Mouse (Mus musculus): ENCODE data around the gene Trit1.
A peak's percentile ranks its signal among the peaks of the same experiment; 100 is the strongest.

The Trit1 gene

DNA sequence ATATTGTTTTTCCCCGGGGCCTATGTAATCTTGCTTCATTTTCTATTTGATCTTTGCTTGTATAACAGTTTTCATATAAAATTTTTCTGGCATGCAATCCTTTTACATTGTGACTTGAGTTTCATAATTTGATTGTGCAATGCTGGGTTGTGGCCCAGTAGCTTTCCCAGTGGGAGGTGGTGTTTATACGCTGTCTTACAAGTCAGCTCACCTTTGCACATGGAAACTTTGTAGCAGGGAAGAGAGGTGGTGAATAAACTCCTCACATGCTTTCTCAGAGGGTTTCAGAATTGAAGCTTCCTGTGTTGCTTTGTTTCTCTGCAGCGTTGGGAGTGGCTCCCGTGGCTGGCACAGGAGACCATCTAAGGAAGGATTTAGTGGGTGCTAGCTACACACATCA lies 28.4 kb downstream of the Trit1 start:
- DNase-seq (ENCODE audit: low read depth in 1 of 2, low spot score in 2 of 2) = no peak

DNA sequence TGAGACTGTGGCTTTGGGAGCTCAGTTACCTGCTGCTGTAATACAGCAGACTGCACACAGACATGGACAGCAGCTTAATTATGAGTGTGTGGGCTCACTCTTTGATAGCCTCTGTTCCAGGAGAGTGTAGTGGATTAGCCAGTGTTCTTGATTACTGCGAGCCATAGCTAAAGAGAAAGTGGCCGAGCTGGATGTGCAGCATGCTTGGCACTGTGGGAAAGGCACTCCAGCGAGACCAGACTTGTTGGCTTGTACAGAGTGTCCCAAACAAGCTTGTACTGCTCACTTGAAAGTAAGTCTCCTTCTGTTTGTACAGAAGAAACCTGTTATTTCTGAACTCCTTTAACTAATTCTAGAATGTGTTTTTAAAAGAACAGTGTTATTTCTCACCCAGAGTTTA lies 29.9 kb downstream of the Trit1 start:
- no peak for DNase-seq (ENCODE audit: low read depth in 1 of 2, low spot score in 2 of 2)

DNA sequence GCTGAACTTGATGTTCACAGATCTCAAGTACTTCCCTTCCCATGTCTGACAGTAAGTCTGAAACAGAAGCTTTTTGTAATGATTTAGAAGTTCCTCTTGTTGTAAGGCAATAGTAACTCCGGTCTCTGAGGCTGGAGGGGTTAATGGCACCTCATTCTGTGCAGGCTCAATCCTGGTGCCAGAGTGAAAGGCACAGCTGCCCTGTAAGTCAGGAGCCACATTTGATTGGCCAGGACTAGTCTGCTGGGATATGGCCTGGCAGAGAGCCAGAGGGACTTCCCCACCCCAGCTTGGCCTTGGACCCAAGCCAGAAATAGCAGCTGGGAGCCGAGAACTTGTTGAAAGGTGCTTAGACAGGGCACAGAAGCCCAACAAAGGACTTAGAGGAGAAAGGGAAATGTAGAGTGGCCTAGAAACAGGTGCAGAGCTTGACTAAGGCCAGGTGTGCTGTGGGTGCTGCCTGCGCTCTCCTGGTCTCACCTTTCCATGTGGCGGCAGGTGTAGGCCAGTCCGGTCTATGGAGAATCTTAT lies 34.3 kb downstream of the Trit1 start:
- DNase-seq (ENCODE audit: low read depth in 1 of 2, low spot score in 2 of 2) = peak; percentile 21 to 55

DNA sequence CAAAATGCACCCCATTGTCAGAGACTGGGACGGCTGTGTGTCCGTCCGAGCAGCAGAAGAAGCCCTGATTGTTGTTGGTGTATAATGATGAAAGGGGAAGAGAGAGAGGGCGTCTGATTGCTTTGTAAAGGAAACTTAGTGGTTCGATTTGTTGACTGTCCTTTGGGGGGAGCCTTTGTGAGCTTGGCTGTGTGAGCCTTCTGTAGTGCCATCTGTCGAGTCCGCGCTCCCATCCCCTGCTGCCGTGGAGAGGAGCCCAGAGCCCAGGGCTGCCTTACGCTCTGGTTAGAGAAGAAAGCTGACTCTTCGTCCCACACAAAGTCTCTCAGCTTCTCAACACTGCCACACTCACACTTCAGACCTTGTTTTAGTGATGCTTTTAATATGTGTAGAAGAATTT lies 36.8 kb downstream of the Trit1 start:
- no peak for DNase-seq (ENCODE audit: low read depth in 1 of 2, low spot score in 2 of 2)

DNA sequence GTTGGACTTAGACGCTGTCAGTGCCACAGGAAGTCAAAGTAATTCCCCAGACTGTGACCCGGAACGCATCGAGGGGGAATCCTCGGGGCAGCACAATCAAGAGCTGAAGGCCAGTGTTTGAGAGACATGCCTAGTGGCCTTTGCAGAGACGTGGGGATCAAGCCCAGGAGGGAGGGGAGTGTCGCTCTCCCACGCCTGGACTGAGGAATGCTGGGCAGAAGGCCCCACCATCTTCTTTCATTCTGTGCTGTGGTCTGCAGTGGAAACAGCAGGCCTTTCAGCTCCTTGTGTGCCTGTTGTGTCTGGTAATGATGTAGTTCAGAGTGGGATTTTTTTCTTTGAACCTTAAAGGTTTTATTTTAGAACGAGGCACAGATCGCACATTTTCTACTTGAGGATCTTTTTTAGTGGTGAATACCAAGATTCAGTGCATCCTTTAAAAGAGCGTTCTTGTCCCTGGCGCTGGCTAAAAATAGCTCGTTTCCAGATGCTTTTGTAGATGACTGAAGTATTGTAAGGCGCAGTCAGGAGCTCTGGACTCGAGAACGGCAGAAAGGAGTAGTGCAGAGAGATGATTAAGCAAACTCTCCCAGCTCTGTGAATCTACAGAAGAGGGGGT lies 37.9 kb downstream of the Trit1 start:
- DNase-seq (ENCODE audit: low read depth in 1 of 2, low spot score in 2 of 2) = no peak

DNA sequence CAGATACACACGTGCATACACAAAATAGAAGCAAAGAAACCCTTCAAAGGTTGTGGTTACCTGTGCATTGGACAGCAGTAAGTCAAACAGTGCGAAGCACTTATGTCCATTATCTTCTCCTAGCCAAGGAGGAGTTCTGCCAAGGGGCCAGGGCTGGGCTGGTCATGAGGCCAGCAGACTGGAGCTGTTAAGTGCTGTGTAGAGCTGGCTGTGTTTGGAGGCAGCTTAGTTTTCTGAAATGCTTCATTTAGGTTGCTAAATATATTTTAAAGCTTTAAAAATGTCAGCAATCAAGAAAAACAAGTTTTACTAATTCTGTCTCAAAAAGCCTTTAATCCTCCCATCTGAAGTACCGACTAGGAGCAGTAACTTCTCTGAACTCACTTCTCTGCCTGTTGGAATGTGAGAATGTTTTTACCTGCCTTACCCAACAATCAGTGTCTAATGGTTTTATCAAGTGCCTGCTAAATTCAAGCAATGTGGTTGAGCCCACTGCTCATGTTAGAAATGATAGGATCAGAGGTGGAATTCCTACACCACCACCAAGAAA lies 40.2 kb downstream of the Trit1 start:
- DNase-seq (ENCODE audit: low read depth in 1 of 2, low spot score in 2 of 2) = no peak

DNA sequence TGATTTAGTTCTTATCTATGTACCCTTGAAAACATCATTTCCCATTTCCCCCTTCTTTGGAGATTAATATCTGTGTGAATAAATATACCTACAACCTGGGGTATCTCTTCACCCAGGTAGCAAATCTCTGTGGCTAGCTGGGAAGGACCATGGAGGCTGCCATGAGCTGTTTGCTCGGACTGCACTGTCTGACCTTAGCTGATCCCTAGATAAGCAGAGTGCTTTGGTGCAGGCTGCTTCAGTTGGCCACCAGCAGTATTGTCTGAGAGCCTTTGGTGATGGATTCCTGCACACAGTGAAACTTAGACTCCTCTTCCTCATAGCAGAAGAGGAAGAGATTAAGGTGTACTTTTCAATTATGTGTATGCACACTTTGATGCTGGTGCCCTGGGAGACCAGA lies 41.6 kb downstream of the Trit1 start:
- no peak for DNase-seq (ENCODE audit: low read depth in 1 of 2, low spot score in 2 of 2)

DNA sequence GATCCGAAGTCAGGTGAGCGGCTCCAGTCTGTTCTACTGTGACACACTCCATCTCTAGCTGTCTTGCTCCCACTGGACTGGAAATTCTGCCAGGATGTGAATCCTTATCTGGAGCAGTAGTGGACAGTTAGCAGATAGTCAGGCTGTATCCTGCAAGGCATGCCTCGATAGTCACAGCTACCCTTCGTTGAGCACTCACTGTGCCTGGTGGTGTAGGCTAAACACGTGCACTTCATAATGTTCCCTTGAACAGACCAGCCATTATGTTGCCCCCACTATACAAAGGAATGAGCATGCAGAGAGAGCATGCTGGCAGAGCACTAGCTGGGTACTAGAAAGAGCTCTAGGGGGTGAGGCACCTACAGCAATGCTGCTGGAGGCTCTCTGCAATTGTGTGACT lies 45.3 kb downstream of the Trit1 start:
- no peak for DNase-seq (ENCODE audit: low read depth in 1 of 2, low spot score in 2 of 2)

DNA sequence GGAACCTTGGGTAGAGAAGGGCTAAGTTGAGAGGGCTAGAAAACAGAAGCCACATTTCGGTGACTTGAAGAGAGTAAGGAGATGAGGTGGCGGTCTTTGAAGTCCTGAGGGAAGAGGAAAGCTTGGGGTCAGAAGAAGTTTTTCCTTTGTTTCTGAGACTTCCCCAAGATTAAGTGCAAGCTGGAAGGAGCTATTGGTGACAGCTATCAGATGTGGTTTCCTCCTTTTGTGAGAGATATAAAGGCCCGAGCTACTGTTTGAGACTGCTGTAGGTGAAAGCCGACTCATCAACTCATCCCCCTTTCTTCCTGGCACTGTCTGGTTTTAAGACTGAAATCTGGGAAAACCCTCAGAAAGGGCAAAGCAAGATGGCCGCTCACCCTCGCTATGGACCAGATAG lies 52.2 kb downstream of the Trit1 start:
- DNase-seq (ENCODE audit: low read depth in 1 of 2, low spot score in 2 of 2) = no peak

DNA sequence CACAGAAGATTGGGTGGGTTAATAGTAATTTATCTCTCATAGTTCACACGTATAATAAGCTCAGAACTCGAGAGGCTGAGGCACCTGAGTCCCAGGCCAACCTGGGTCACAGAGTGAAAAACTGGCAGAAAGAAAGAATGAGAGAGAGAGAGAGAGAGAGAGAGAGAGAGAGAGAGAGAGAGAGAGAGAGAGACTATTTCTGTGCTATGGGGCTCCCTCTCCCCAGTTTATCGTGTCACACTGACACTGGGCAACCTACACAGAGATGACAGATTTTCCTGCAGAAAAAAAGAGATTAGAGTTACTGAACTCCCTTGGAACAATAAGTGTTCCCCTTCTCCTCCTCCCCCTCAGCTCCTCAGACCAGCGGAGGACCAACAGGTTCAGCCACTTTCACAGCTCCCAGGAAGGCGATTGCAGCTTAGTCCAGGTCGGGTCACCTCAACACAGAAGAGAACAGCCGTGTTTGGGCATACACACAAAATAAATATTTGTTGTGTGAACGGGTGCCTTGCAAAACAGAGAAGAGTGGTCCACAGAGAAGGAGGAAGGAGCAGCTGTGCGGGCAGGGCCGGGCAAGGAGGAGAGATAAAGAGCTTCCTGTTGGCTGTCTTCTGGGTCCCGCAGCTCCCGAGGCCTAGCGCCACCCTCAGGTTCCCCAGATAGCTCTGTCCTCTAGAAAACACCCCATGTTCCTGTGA lies 55.0 kb downstream of the Trit1 start:
- DNase-seq (ENCODE audit: low read depth in 1 of 2, low spot score in 2 of 2) = peak in 1 of 2 experiments; percentile 11

DNA sequence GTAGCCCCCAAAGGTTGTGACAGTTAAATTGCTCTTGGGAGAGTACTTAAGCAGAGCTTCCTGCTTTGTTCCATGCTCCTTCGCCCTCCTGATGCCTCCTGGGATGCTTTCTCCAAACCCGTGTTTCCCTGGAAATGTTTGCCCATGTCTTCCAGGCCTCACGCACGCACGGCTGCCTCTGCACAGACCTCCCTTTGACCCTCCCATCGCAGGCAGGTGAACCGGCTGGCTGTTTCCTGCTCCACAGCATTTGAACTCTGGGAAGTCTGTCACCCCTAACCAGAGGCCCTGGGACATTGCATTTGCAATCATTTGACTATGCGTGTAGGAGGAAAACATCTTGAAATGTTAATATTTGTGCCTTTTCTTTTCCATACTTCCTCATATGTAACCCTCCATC lies 60.5 kb downstream of the Trit1 start:
- no peak for DNase-seq (ENCODE audit: low read depth in 1 of 2, low spot score in 2 of 2)

DNA sequence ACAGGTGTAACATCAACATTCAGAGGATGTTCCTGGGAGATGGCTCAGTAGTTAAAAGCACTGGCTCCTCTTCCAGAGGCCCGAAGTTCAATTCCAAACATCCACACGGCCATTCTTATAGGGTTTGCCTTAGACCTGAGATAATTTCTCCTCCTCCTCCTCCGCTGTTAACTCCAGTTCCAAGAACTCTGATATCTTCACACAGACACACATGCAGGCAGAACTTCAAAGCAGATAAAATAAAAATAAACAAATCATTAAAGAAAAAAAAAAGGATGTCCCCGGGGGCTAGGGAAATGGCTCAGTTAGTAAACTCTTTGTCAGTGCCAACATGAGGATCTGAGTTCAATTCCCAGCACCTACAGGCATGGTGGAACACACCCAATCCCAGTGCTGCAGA lies 61.8 kb downstream of the Trit1 start:
- no peak for DNase-seq (ENCODE audit: low read depth in 1 of 2, low spot score in 2 of 2)

DNA sequence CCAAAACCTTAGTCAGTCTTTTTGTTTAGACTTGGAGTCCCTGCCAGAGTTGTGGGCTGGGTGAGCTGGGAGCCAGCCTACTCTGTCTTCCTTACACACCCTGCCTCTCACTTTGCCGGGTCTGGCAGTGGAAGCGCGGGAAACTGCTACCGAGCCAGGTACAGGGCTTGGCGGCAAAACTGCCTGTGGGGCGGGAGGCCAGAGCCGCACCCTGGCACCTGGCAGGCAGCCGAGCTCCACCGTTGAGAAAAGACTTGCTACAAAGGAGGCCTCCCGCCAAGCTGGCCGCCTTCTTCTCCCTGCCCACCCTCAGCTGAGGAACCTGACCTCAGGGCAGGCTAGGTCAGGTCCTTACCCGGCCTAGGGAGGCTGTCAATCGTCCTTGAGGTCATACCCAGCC lies 64.4 kb downstream of the Trit1 start:
- no peak for DNase-seq (ENCODE audit: low read depth in 1 of 2, low spot score in 2 of 2)

DNA sequence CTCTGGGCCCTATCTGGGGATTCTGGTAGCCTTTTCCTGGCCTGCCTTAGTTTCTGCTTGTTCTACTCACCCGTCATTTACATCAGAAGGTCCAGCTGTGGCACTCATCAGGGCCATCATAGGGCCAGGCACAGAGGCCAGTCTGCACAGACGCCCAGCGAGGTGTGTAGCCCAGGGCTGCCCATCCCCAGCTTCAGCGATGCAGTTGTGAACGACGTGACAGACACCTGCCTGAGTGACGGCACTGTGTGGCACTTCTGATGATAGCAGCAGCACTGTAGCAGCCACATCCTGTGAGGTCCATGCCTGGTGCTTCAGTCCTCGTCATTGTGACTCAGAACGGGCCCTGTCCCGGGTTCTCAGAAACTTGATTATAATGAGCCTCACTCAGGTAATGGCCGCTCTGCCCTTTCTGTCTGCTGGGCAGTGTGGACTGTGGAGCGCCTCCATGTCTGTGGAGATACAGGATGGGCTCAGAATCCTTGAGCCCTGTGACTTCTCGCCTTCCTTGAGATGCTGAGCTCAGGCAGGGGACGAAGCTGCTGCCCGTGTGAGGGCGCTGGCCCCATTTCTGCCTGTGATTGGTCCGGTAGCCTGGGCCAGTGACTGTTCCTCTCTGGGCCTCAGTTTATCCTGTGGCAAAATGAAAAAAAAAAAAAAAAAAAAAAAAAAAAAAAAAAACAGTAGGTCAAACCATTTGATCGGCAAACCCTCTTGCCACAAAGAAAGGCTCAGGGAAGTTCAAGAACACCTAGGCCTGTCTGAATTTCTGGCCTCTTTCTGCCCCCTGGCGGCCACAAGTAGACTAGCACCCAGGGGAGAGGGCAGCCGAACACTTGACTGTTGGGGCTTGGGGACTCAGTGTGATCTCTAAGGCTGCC lies 66.1 kb downstream of the Trit1 start:
- peak in 1 of 2 experiments; percentile 28 for DNase-seq (ENCODE audit: low read depth in 1 of 2, low spot score in 2 of 2)

DNA sequence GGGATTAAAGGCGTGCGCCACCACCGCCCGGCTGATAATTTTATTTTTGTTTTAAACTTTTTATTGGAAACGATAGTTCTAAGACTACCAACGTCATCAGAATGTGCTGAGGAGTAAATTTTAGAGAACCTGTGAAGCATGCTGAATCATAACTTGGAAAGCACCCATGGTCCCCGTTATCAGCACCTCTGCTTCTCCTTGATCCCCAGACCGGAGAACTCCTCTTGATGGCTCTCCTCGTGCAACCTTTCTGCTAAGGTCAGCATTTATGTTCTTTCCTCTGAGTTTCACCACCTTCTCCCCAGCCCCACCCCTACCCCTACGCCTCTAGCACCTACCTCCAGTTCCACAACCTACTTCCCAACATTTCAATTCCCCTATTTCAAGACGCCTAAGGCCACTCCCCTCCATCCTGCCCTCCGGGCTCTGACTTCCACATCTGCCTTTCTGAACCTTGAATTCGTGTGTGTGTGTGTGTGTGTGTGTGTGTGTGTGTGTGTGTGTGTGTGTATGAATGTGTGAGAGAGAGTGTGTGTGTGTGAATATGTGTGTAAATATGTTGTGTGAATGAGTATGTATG lies 67.0 kb downstream of the Trit1 start:
- no peak for DNase-seq (ENCODE audit: low read depth in 1 of 2, low spot score in 2 of 2)

DNA sequence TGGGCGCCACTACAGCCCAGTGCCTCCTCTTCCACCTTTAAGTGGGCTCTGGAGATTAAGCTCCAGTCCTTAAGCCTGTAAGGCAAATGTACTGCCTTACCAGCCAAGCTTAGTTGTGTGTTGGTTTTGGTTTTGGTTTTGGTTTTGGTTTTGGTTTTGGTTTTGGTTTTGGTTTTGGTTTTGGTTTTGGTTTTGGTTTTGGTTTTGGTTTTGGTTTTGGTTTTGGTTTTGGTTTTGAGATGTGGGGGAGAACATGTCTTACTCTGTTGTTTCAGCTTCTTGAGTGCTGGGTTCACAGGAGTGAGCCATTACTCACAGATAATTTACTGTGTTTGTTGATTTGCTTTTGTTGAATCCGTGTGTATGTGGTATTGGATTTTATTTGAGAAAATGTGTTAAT lies 68.9 kb downstream of the Trit1 start:
- no peak for DNase-seq (ENCODE audit: low read depth in 1 of 2, low spot score in 2 of 2)

DNA sequence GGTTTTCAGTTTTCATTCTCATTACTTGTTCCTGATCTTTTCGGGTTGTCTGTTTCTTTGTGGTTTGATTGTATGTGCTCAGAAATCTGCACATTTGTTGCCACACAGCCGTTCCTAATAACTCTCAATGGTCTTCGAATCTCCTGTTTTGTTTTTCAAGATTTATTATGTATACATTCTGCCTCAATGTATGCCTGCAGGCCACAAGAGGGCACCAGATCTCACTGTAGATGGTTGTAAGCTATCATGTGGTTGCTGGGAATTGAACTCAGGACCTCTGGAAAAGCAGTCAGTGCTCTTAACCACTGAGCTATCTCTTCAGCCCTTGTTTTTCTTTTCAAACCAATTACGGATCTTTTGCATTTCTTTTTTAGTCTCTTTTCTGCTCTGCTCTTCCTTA lies 70.0 kb downstream of the Trit1 start:
- no peak for DNase-seq (ENCODE audit: low read depth in 1 of 2, low spot score in 2 of 2)

DNA sequence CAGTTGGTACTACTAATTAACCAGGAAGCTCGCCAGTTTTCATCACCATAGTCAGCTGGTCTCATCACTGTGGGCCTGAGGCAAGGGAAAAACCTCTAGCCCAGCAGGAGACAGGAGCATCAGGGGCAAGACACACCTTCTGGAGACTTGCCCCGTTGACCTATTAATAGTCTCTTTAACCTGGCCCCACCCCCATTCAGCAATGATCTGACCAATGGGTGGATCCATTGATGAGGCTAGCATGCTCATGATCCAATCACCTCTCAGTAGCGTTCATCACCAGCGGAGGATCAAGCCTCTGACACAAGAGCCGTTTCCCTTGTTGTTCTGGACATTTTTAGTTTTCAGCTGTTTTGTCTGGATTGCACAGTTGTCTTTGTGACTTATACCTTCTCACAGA lies 76.2 kb downstream of the Trit1 start:
- no peak for DNase-seq (ENCODE audit: low read depth in 1 of 2, low spot score in 2 of 2)

DNA sequence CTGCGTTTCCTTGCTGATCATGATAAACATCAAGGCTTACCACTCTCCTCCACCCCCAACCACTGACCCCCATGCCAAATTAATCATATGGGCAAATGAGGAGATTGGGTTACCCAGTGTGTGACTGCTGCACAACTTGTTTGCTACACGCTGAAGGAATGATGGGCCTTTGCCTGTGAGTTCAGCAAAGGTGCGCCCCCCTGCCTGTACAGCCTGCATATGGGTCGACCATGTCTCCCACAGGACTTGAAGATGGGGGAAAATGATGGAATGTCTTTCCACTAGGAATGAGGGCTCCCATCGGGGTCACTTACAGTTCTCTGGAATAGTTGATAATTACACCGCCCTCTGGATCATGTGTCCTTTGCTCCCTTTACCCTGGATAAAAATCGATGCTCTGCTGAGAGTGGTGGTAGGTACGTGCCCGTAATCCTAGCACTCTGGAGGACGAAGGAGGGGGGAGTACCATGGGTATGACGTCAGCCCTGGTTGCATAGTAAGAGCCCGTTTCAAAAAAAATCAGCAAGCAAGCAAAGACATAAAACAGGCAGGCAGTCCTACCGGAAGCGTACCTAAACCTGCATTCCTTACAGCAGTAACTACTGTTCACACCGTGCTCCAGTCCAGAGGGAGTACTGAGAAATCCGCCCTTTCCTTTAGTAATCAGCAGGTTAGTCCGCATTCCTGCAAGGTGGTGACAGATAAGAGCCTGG lies 76.8 kb downstream of the Trit1 start:
- no peak for DNase-seq (ENCODE audit: low read depth in 1 of 2, low spot score in 2 of 2)

DNA sequence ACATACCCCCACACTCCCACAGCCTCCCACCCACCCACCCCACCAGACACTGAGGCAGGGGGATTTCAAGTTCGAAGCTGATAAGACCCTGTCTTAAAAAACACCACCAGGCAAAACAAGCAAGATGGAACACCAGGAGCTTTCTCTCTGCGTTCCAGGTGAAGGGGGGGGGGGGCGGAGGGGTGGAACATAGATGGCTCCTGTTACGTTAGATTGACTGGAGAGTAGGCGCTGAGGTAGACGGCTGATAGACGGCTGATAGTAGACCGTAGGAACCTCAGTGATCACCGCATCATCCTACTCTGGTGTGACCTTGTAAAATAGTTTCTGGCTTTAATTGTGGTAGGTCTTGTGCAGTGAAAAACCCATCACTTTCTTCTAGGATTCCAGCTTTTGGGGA lies 77.5 kb downstream of the Trit1 start:
- DNase-seq (ENCODE audit: low read depth in 1 of 2, low spot score in 2 of 2) = no peak

Data from monocyte, adult 2 months (primary cell).